Mouse (Mus musculus) intestine, postnatal 0 days (tissue): ENCODE measurements at regions not wholly inside any gene's neighbourhood (a gene's known extent, or its start where the extent isn't known, plus 50 kb on each side); places are given as distances from the start of the nearest gene placed in this dataset.

ENCODE experiments used
- ATAC-seq: fragments of 200-750 bp; cut with Nextera tagmentation; 2 replicates; pipeline ENCODE4 v1.8.0; 2017; ENCODE audit warnings: mild to moderate bottlenecking, moderate TSS enrichment, moderate library complexity
- H3K27ac ChIP-seq: fragments of 300-500 bp; sonication (generic); 2 replicates; pipeline ENCODE4 v1.5.1; 2014; ENCODE audit warnings: mild to moderate bottlenecking, low read depth, low read length, moderate library complexity
- H3K27me3 ChIP-seq: fragments of 300-500 bp; sonication (generic); replicated peaks from 2 replicates; pipeline ENCODE4 v1.6.1; 2014; ENCODE audit warnings: low read length, mixed read lengths; ENCODE audit not compliant: control insufficient read depth, insufficient read depth
- H3K36me3 ChIP-seq: fragments of 300-500 bp; sonication (generic); 2 replicates; pipeline ENCODE4 v1.6.1; 2014; ENCODE audit warnings: mild to moderate bottlenecking, moderate library complexity; ENCODE audit not compliant: control insufficient read depth, insufficient read depth
- H3K4me1 ChIP-seq: fragments of 300-500 bp; sonication (generic); replicated peaks from 2 replicates; pipeline ENCODE4 v1.6.1; 2014; ENCODE audit warnings: antibody characterized with exemption, low read length, mixed read lengths; ENCODE audit not compliant: control insufficient read depth, insufficient read depth
- H3K4me2 ChIP-seq: fragments of 300-500 bp; sonication (generic); replicated peaks from 2 replicates; pipeline ENCODE4 v1.6.1; 2014; ENCODE audit warnings: low read depth, mild to moderate bottlenecking, moderate library complexity
- H3K4me3 ChIP-seq: fragments of 300-500 bp; sonication (generic); 2 replicates; pipeline ENCODE4 v1.5.1; 2014; ENCODE audit warnings: low read depth, low read length
- H3K9ac ChIP-seq: fragments of 300-500 bp; sonication (generic); 2 replicates; pipeline ENCODE4 v1.6.1; 2014; ENCODE audit warnings: mild to moderate bottlenecking, low read depth, low read length
- H3K9me3 ChIP-seq: fragments of 300-500 bp; sonication (generic); 2 replicates; pipeline ENCODE4 v1.6.1; 2016; ENCODE audit warnings: mixed run types; ENCODE audit not compliant: control insufficient read depth
- CTCF ChIP-seq: sonication (generic); IDR thresholded peaks from 2 replicates; pipeline ENCODE4 v1.5.1; 2016; ENCODE audit warnings: low read depth, mild to moderate bottlenecking, control low read depth, antibody characterized with exemption, moderate library complexity
- WGBS: fragments of 180-500 bp; shearing (Covaris S2); extraction: QIAGEN DNeasy Blood & Tissue Kit; methylation state at CpG from one replicate; pipeline ENCODE4 v1.1.7; 2014; 5-methylcytosine and 5-hydroxymethylcytosine counted together

DNA sequence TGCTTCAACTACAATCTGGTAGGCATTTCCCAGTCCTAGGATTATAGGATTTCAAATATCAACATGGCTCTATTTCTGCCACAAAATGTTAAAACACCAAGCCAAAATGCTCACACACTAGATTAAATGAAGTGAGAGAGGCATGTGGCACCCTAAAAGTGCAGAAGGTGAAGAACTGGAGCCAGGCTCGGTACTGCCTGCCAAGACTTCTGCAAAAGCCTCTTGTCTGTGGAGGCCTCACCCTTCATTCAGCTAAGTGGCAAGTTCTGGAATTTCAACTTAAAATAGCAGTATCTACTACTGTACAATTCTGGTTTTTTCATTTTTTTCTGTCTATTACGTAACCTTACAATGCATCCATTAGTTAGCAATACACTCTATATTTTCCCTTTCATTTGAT is 649.9 kb downstream of the Gsdmc2 start:
- 89% methylated on average over 2 of the region's 2 CpGs for WGBS
- Histone ChIP-seq H3K9me3 (no peaks in the 10 kb centered on the region), H3K27ac (no peak overlapping the region), H3K4me2 (no peak overlapping the region), H3K4me1 (no peaks in the 10 kb centered on the region), H3K9ac (no peak overlapping the region), H3K27me3 (no peaks in the 10 kb centered on the region), H3K36me3 (no peaks in the 10 kb centered on the region), H3K4me3 (no peak overlapping the region)
- no peak for TF ChIP-seq CTCF
- no peak for ATAC-seq

DNA sequence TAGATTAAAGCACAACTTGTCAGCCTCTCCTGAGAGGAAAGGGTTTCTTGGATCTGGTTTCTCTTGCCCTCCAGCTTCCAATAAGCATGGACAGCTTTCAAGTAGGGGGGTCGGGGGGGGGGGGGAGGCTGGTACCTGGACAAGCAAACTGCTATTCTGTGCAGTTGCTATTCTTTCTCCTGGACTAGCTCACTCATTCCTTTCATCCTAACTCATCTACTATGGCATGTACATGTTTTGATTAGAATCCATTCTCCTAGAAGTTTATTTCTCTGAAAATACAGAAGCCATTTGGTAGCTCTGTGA is 650.5 kb downstream of the Gsdmc2 start:
- no peak for TF ChIP-seq CTCF
- ATAC-seq, result no peak
- Histone ChIP-seq H3K4me3 (no peak overlapping the region), H3K27ac (no peak overlapping the region), H3K9me3 (no peaks in the 10 kb centered on the region), H3K9ac (no peak overlapping the region), H3K4me2 (no peak overlapping the region), H3K4me1 (no peaks in the 10 kb centered on the region), H3K27me3 (no peaks in the 10 kb centered on the region), H3K36me3 (no peaks in the 10 kb centered on the region)
- no CpG with 5 or more reads among the region's 1 CpGs for WGBS

DNA sequence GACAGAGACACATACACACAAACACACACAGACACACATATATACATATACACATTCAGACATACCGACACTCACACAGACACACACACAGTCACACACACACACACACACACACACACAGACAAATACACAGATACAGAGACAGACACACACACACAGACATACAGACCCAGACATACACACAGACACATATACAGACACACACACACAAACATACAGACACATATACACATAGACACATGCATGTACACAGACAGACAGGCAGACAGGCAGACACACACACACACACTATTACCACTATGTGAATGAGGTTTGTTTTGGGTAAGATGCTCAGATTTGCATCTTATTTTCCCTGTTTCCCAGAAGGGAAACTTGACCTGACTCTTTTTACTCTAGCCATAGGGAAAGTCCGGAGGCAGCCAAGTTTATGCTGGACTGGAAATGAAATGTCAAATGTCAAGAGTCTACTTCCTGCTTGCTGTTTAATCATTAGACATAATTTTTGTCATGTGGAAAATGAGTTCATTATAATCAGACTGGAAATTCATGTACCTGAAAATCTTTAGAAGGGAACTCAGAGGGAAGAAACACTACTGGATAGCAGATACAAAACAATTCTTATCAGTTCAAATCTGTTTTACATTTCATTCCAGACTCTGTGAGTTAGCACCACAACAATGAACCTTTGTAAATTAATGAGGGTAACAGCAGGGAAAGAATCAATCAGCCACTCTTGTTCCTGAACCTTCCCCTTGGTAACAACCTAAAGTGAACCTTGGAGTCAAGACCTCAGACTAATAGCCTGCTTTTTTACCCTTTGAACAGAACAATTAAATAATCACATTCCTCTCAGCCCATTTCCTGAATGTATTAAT is 651.1 kb downstream of the Gsdmc2 start:
- H3K27me3 ChIP-seq, result no peaks in the 10 kb centered on the region
- peak; percentile 96 for ATAC-seq
- 52% methylated on average over 2 of the region's 2 CpGs for WGBS
- H3K4me2 ChIP-seq, result no peak overlapping the region
- no peaks in the 10 kb centered on the region for H3K36me3 ChIP-seq
- H3K4me3 ChIP-seq, result no peak overlapping the region
- H3K9ac ChIP-seq, result no peak overlapping the region
- TF ChIP-seq CTCF, result no peak
- H3K9me3 ChIP-seq, result no peaks in the 10 kb centered on the region
- H3K27ac ChIP-seq, result no peak overlapping the region
- no peaks in the 10 kb centered on the region for H3K4me1 ChIP-seq

GRCm38 (mm10) chr15:63191731-63192130 is 653.2 kb downstream of the Gsdmc2 start:
- Histone ChIP-seq H3K4me2 (no peak overlapping the region), H3K36me3 (no peaks in the 10 kb centered on the region), H3K27me3 (no peaks in the 10 kb centered on the region), H3K4me3 (no peak overlapping the region), H3K9me3 (no peaks in the 10 kb centered on the region), H3K4me1 (no peaks in the 10 kb centered on the region), H3K9ac (no peak overlapping the region), H3K27ac (no peak overlapping the region)
- no peak for TF ChIP-seq CTCF
- ATAC-seq, result no peak
- 86% methylated on average over 2 of the region's 2 CpGs for WGBS

DNA sequence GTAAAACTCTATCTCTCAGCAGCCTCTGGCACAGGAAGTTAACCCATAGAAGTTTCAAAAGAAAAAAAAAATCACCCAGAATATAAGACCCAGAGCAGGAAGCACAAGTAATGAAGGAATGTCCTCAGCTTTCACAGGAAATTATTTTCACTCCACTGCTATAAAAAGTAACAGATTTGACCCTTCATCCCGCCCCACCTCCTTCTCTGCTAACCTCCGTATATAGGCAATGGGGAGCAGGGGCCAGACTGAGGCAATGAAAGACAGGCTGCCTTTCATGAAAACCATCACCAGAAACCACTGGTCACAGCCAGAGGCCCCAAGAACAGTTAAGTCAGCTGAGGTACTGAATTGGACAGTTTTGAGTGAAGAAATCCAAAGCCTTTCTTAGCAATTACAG is 654.9 kb downstream of the Gsdmc2 start:
- no peak overlapping the region for H3K27ac ChIP-seq

DNA sequence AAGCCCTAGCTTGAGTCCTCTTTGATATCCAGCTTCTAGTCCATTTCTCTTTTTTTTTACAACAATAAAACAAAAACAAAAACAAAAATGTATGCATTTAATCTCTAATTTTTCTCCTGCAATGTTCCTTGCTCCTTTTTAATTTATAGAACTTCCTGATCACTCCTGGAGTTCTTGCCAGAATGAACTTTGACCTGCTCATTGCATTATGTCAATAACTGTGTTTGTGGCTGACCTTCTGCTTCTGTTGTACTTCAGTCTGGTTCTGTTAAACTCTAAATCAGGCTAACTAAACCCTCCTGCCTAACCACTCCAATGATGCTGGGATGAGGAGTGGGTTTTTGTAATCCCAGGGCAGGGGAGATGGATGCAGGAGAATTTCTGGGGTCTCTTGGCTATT is 674.0 kb downstream of the Gsdmc2 start:
- no peak for TF ChIP-seq CTCF
- H3K9ac ChIP-seq, result no peak overlapping the region
- no peaks in the 10 kb centered on the region for H3K36me3 ChIP-seq
- no peaks in the 10 kb centered on the region for H3K27me3 ChIP-seq
- no peak overlapping the region for H3K27ac ChIP-seq
- H3K9me3 ChIP-seq, result no peaks in the 10 kb centered on the region
- no peak overlapping the region for H3K4me2 ChIP-seq
- ATAC-seq, result peak; percentile 51; the same call in 1 of the 2 replicates
- 0 out of 2 replicates have a peak, but pooled peaks cover 2% of the 10 kb centered on the region for H3K4me1 ChIP-seq
- H3K4me3 ChIP-seq, result no peak overlapping the region

More for the DNA sequence above, 654.9 kb downstream of the Gsdmc2 start:
- Histone ChIP-seq H3K9me3 (no peaks in the 10 kb centered on the region), H3K4me1 (no peaks in the 10 kb centered on the region), H3K27me3 (no peaks in the 10 kb centered on the region), H3K36me3 (no peaks in the 10 kb centered on the region), H3K4me2 (no peak overlapping the region), H3K4me3 (no peak overlapping the region), H3K9ac (no peak overlapping the region)
- ATAC-seq, result no peak
- WGBS, result 10% methylated on average over 2 of the region's 2 CpGs
- TF ChIP-seq CTCF, result no peak

- Histone ChIP-seq H3K4me2 (no peak overlapping the region), H3K4me1 (0 out of 2 replicates have a peak, but pooled peaks cover 2% of the 10 kb centered on the region), H3K4me3 (no peak overlapping the region), H3K9ac (no peak overlapping the region), H3K27me3 (no peaks in the 10 kb centered on the region), H3K36me3 (no peaks in the 10 kb centered on the region), H3K27ac (no peak overlapping the region), H3K9me3 (no peaks in the 10 kb centered on the region)
- 61% methylated on average over 1 of the region's 1 CpGs for WGBS
- no peak for ATAC-seq
- TF ChIP-seq CTCF, result no peak
Observed at GRCm38 (mm10) chr15:63170171-63170570, 674.8 kb downstream of the Gsdmc2 start.
